In genomic region chr10:41209538-41209937, GRCm38 (mm10) we compare ENCODE assay signal across 13 mouse cellular contexts.
A peak's percentile ranks its signal among the peaks of the same experiment; 100 is the strongest.
DNase-seq lines count a peak whose midpoint lies in the region; ATAC-seq and TF ChIP-seq lines count a peak whose summit lies in the region.
"Had no signal": no experiment of that assay in that cellular context is flagged by ENCODE, and none has a peak within 500 bp of the region (broad histone marks: within the 10 kb centered on the region; RNA-seq: fewer than 3 reads in every experiment).

No protein-coding gene starts in this region.

- no peak overlapping the region for H3K9ac ChIP-seq in kidney, embryonic 15.5 days
- H3K9ac ChIP-seq in liver, embryonic 11.5 days (ENCODE audit: low read depth, low read length), result no peak overlapping the region
- no peak overlapping the region for H3K9ac ChIP-seq in midbrain, embryonic 16.5 days (ENCODE audit: low read depth, low read length)
- no peak overlapping the region for H3K9ac ChIP-seq in kidney, embryonic 14.5 days (ENCODE audit: low read depth, low read length)
- H3K9ac ChIP-seq: embryonic facial prominence, embryonic 13.5 days; neural tube, embryonic 13.5 days had no signal

- no peaks in the 10 kb centered on the region for H3K36me3 ChIP-seq in kidney, embryonic 15.5 days
- no peaks in the 10 kb centered on the region for H3K36me3 ChIP-seq in liver, embryonic 11.5 days (ENCODE audit: control insufficient read depth, insufficient read depth, low read length)
- no peaks in the 10 kb centered on the region for H3K36me3 ChIP-seq in midbrain, embryonic 16.5 days (ENCODE audit: control insufficient read depth, insufficient read depth, low read length)
- H3K36me3 ChIP-seq in kidney, embryonic 14.5 days (ENCODE audit: control insufficient read depth, insufficient read depth, low read length), result no peaks in the 10 kb centered on the region
- H3K36me3 ChIP-seq: embryonic facial prominence, embryonic 13.5 days; neural tube, embryonic 13.5 days had no signal

- no peaks in the 10 kb centered on the region for H3K4me1 ChIP-seq in kidney, embryonic 15.5 days
- H3K4me1 ChIP-seq in liver, embryonic 11.5 days (replicated peaks; ENCODE audit: control insufficient read depth, insufficient read depth, low read length), result peaks cover 37% of the 10 kb centered on the region
- H3K4me1 ChIP-seq in midbrain, embryonic 16.5 days (ENCODE audit: control insufficient read depth, insufficient read depth, low read length), result peaks cover 7% of the 10 kb centered on the region; the same call in 1 of the 2 replicates
- H3K4me1 ChIP-seq in kidney, embryonic 14.5 days (ENCODE audit: control insufficient read depth, insufficient read depth, low read length), result no peaks in the 10 kb centered on the region
- H3K4me1 ChIP-seq: embryonic facial prominence, embryonic 13.5 days; neural tube, embryonic 13.5 days had no signal

- CTCF ChIA-PET in Patski (lab: Charles Lee), result no interaction called here

- 80% methylated on average over 4 of the region's 4 CpGs for WGBS in kidney, embryonic 15.5 days
- 61% methylated on average over 4 of the region's 4 CpGs for WGBS in liver, embryonic 11.5 days
- 55% methylated on average over 4 of the region's 4 CpGs for WGBS in midbrain, embryonic 16.5 days
- 76% methylated on average over 4 of the region's 4 CpGs for WGBS in kidney, embryonic 14.5 days

- H3K27me3 ChIP-seq in kidney, embryonic 15.5 days, result no peaks in the 10 kb centered on the region
- H3K27me3 ChIP-seq in Patski, result no peaks in the 10 kb centered on the region
- H3K27me3 ChIP-seq in liver, embryonic 11.5 days (replicated peaks; ENCODE audit: control insufficient read depth, insufficient read depth, low read length), result no peaks in the 10 kb centered on the region
- H3K27me3 ChIP-seq in midbrain, embryonic 16.5 days (ENCODE audit: control insufficient read depth, insufficient read depth, low read depth, low read length), result no peaks in the 10 kb centered on the region
- no peaks in the 10 kb centered on the region for H3K27me3 ChIP-seq in kidney, embryonic 14.5 days (ENCODE audit: control insufficient read depth, insufficient read depth, low read length)
- H3K27me3 ChIP-seq: embryonic facial prominence, embryonic 13.5 days had no signal

- H3K9me3 ChIP-seq in kidney, embryonic 15.5 days (replicated peaks), result no peaks in the 10 kb centered on the region
- no peaks in the 10 kb centered on the region for H3K9me3 ChIP-seq in liver, embryonic 11.5 days (ENCODE audit: control insufficient read depth, low read length)
- no peaks in the 10 kb centered on the region for H3K9me3 ChIP-seq in midbrain, embryonic 16.5 days (replicated peaks; ENCODE audit: control insufficient read depth, low read length, poor library complexity, severe bottlenecking)
- no peaks in the 10 kb centered on the region for H3K9me3 ChIP-seq in kidney, embryonic 14.5 days (ENCODE audit: control insufficient read depth, low read length)
- H3K9me3 ChIP-seq: embryonic facial prominence, embryonic 13.5 days; neural tube, embryonic 13.5 days had no signal

- DNase-seq in kidney, postnatal 36 days, result no peak
- DNase-seq in Patski (ENCODE audit: low read depth, low spot score), result no peak
- DNase-seq in liver, embryonic 11.5 days (ENCODE audit: low spot score), result no peak
- no peak for DNase-seq in lung, postnatal 25 days (ENCODE audit: low spot score)
- DNase-seq: cerebellum, postnatal 25 days; heart, adult 2 months; layer of hippocampus, adult 9-11 months; right cerebral cortex, postnatal 14 days had no signal

- no peak overlapping the region for H3K27ac ChIP-seq in kidney, embryonic 15.5 days
- peak overlapping the region; percentile 89 for H3K27ac ChIP-seq in liver, embryonic 11.5 days (ENCODE audit: low read depth, low read length)
- peak overlapping the region; percentile 82 for H3K27ac ChIP-seq in midbrain, embryonic 16.5 days (ENCODE audit: low read length)
- no peak overlapping the region for H3K27ac ChIP-seq in kidney, embryonic 14.5 days (ENCODE audit: low read depth, low read length)
- H3K27ac ChIP-seq: embryonic facial prominence, embryonic 13.5 days; heart, adult 2 months; neural tube, embryonic 13.5 days had no signal

- TF ChIP-seq CTCF in Patski (IDR thresholded peaks at IDR 0.05), result no peak

- no peak overlapping the region for H3K4me2 ChIP-seq in kidney, embryonic 15.5 days
- H3K4me2 ChIP-seq in liver, embryonic 11.5 days, result peak overlapping the region; percentile 50
- H3K4me2 ChIP-seq in midbrain, embryonic 16.5 days (ENCODE audit: low read length), result no peak overlapping the region
- no peak overlapping the region for H3K4me2 ChIP-seq in kidney, embryonic 14.5 days (replicated peaks; ENCODE audit: low read depth, low read length)
- H3K4me2 ChIP-seq: embryonic facial prominence, embryonic 13.5 days; neural tube, embryonic 13.5 days had no signal

- in situ Hi-C loops in Patski (cut with MboI; ENCODE audit: low pct_unique_long_range_greater_than_20kb), result no loop called here

- no peak overlapping the region for H3K4me3 ChIP-seq in kidney, embryonic 15.5 days (replicated peaks)
- H3K4me3 ChIP-seq in liver, embryonic 11.5 days (ENCODE audit: low read depth, low read length), result no peak overlapping the region
- no peak overlapping the region for H3K4me3 ChIP-seq in midbrain, embryonic 16.5 days (ENCODE audit: low read depth, low read length)
- no peak overlapping the region for H3K4me3 ChIP-seq in kidney, embryonic 14.5 days (ENCODE audit: low read length)
- H3K4me3 ChIP-seq: embryonic facial prominence, embryonic 13.5 days; heart, adult 2 months; neural tube, embryonic 13.5 days had no signal

- peak; percentile 62; the same call in 1 of the 2 replicates for ATAC-seq in kidney, embryonic 15.5 days (replicated peaks; ENCODE audit: low FRiP score)
- ATAC-seq in Patski, result peak; percentile 80
- peak; percentile 44 for ATAC-seq in liver, embryonic 11.5 days (replicated peaks; ENCODE audit: low FRiP score)
- ATAC-seq in midbrain, embryonic 16.5 days, result peak; percentile 73
- no peak for ATAC-seq in kidney, embryonic 14.5 days (ENCODE audit: low FRiP score, low TSS enrichment)

- POLR2A ChIA-PET in Patski (lab: Charles Lee), result interaction anchor here (0.6 kb wide), 1 partner anchor 41 kb away, joined by 8 read pairs; no protein-coding TSS in a partner anchor

Comparison
In these comparisons a context has a peak if more than half of its experiments do, and no peak if none do; other contexts are left out.
1. H3K27ac ChIP-seq: peak in liver, embryonic 11.5 days (single experiment) and midbrain, embryonic 16.5 days (single experiment); none in kidney, embryonic 15.5 days (single experiment) and kidney, embryonic 14.5 days (single experiment).